ENCODE assay signal across 15 mouse cellular contexts in genomic region chr2:147941319-147941718, GRCm38 (mm10).
"Had no signal": no experiment of that assay in that cellular context is flagged by ENCODE, and none has a peak within 500 bp of the region (broad histone marks: within the 10 kb centered on the region; RNA-seq: fewer than 3 reads in every experiment).

No protein-coding gene starts in this region.

- ATAC-seq: hindbrain, embryonic 16.5 days; inflammation-experienced regulatory T-cells, adult 6 months; intestine, postnatal 0 days; liver, embryonic 12.5 days; midbrain, embryonic 13.5 days had no signal

- H3K36me3 ChIP-seq: limb, embryonic 10.5 days; liver, embryonic 12.5 days; midbrain, embryonic 13.5 days; neural tube, embryonic 13.5 days had no signal

- H3K27me3 ChIP-seq: liver, embryonic 12.5 days; midbrain, embryonic 13.5 days; neural tube, embryonic 13.5 days had no signal

- H3K27ac ChIP-seq: left cerebral cortex, adult 2 months; limb, embryonic 10.5 days; liver, embryonic 12.5 days; midbrain, embryonic 13.5 days; neural tube, embryonic 13.5 days had no signal

- H3K4me3 ChIP-seq: left cerebral cortex, adult 2 months; limb, embryonic 10.5 days; liver, embryonic 12.5 days; midbrain, embryonic 13.5 days; neural tube, embryonic 13.5 days had no signal

- H3K4me1 ChIP-seq: midbrain, embryonic 13.5 days; neural tube, embryonic 13.5 days had no signal

- H3K9ac ChIP-seq: liver, embryonic 12.5 days; midbrain, embryonic 13.5 days; neural tube, embryonic 13.5 days had no signal

- DNase-seq: kidney, adult 9 months; lung, postnatal 36 days; retina, postnatal 1 day; right cerebral cortex, postnatal 4 days; spleen, adult 18-20 months; thymus, adult 18-20 months; thymus, postnatal 14 days had no signal

- H3K4me2 ChIP-seq: liver, embryonic 12.5 days; midbrain, embryonic 13.5 days; neural tube, embryonic 13.5 days had no signal

- H3K9me3 ChIP-seq: limb, embryonic 10.5 days; liver, embryonic 12.5 days; midbrain, embryonic 13.5 days had no signal
